Mouse (Mus musculus) intestine, postnatal 0 days (tissue): Measurements from ENCODE around the gene Cog7. TPM values are rescaled to one million over a fixed set of nuclear protein-coding genes. Genes with fewer than 3 reads are reported as not detected.

ENCODE experiments used
- ATAC-seq: fragments of 200-750 bp; cut with Nextera tagmentation; 2 replicates; pipeline ENCODE4 v1.8.0; 2017; ENCODE audit warnings: mild to moderate bottlenecking, moderate TSS enrichment, moderate library complexity
- H3K27ac ChIP-seq: fragments of 300-500 bp; sonication (generic); 2 replicates; pipeline ENCODE4 v1.5.1; 2014; ENCODE audit warnings: mild to moderate bottlenecking, low read depth, low read length, moderate library complexity
- H3K27me3 ChIP-seq: fragments of 300-500 bp; sonication (generic); replicated peaks from 2 replicates; pipeline ENCODE4 v1.6.1; 2014; ENCODE audit warnings: low read length, mixed read lengths; ENCODE audit not compliant: control insufficient read depth, insufficient read depth
- H3K36me3 ChIP-seq: fragments of 300-500 bp; sonication (generic); 2 replicates; pipeline ENCODE4 v1.6.1; 2014; ENCODE audit warnings: mild to moderate bottlenecking, moderate library complexity; ENCODE audit not compliant: control insufficient read depth, insufficient read depth
- H3K4me1 ChIP-seq: fragments of 300-500 bp; sonication (generic); replicated peaks from 2 replicates; pipeline ENCODE4 v1.6.1; 2014; ENCODE audit warnings: antibody characterized with exemption, low read length, mixed read lengths; ENCODE audit not compliant: control insufficient read depth, insufficient read depth
- H3K4me2 ChIP-seq: fragments of 300-500 bp; sonication (generic); replicated peaks from 2 replicates; pipeline ENCODE4 v1.6.1; 2014; ENCODE audit warnings: low read depth, mild to moderate bottlenecking, moderate library complexity
- H3K4me3 ChIP-seq: fragments of 300-500 bp; sonication (generic); 2 replicates; pipeline ENCODE4 v1.5.1; 2014; ENCODE audit warnings: low read depth, low read length
- H3K9ac ChIP-seq: fragments of 300-500 bp; sonication (generic); 2 replicates; pipeline ENCODE4 v1.6.1; 2014; ENCODE audit warnings: mild to moderate bottlenecking, low read depth, low read length
- H3K9me3 ChIP-seq: fragments of 300-500 bp; sonication (generic); 2 replicates; pipeline ENCODE4 v1.6.1; 2016; ENCODE audit warnings: mixed run types; ENCODE audit not compliant: control insufficient read depth
- CTCF ChIP-seq: sonication (generic); IDR thresholded peaks from 2 replicates; pipeline ENCODE4 v1.5.1; 2016; ENCODE audit warnings: low read depth, mild to moderate bottlenecking, control low read depth, antibody characterized with exemption, moderate library complexity
- WGBS: fragments of 180-500 bp; shearing (Covaris S2); extraction: QIAGEN DNeasy Blood & Tissue Kit; methylation state at CpG from one replicate; pipeline ENCODE4 v1.1.7; 2014; 5-methylcytosine and 5-hydroxymethylcytosine counted together
- polyA plus RNA-seq: library from polyadenylated mRNA; unstranded; fragments of >200 nt; fragmentation: Nextera tagmentation; extraction: Ambion mirVana; gene quantifications from 2 replicates; pipeline ENCODE4 v1.2.1, GENCODE M21; 2015

The Cog7 gene
- polyA plus RNA-seq, 1 experiment from 2014 or later: 6.3 TPM

GRCm38 (mm10) chr7:121961913-121962570 is 19.5 kb downstream of the Cog7 start:
- WGBS: 85% methylated on average over 7 of the region's 7 CpGs
- Histone ChIP-seq H3K36me3 (peaks cover 28% of the 10 kb centered on the region), H3K4me3 (no peak overlapping the region), H3K4me1 (no peaks in the 10 kb centered on the region), H3K9me3 (no peaks in the 10 kb centered on the region), H3K27me3 (no peaks in the 10 kb centered on the region), H3K9ac (no peak overlapping the region), H3K27ac (no peak overlapping the region), H3K4me2 (no peak overlapping the region)
- TF ChIP-seq CTCF: no peak
- no peak for ATAC-seq

DNA sequence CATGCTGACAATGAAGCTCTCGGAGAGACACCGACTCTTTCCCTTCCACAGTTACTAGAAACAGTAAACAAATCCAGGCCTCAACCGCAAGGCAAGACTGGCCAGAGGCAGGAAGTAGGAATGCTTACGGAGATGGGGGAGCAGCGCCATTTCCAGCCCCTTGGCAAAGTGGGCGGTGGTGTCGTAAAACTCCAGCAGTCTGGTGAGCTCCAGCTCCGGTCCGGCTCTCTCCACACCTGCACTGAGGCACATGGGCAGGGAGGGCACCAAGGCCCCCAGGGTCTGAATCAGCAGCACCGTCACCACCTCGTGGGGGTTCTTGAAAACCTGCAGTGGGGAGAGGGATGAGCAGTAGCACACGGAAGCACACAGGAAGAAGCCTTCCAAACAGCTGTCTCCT is 25.7 kb downstream of the Cog7 start:
- H3K4me1 ChIP-seq: no peaks in the 10 kb centered on the region
- H3K9ac ChIP-seq: no peak overlapping the region
- H3K36me3 ChIP-seq: peaks cover 23% of the 10 kb centered on the region; the same call in 1 of the 2 replicates
- H3K27me3 ChIP-seq: no peaks in the 10 kb centered on the region
- no peaks in the 10 kb centered on the region for H3K9me3 ChIP-seq
- no peak for TF ChIP-seq CTCF
- 0 out of 2 replicates have a peak, but pooled peaks have one; percentile 22 for ATAC-seq
- WGBS: 46% methylated on average over 12 of the region's 12 CpGs
- no peak overlapping the region for H3K4me2 ChIP-seq
- no peak overlapping the region; the same call in 1 of the 2 replicates for H3K27ac ChIP-seq
- no peak overlapping the region for H3K4me3 ChIP-seq

DNA sequence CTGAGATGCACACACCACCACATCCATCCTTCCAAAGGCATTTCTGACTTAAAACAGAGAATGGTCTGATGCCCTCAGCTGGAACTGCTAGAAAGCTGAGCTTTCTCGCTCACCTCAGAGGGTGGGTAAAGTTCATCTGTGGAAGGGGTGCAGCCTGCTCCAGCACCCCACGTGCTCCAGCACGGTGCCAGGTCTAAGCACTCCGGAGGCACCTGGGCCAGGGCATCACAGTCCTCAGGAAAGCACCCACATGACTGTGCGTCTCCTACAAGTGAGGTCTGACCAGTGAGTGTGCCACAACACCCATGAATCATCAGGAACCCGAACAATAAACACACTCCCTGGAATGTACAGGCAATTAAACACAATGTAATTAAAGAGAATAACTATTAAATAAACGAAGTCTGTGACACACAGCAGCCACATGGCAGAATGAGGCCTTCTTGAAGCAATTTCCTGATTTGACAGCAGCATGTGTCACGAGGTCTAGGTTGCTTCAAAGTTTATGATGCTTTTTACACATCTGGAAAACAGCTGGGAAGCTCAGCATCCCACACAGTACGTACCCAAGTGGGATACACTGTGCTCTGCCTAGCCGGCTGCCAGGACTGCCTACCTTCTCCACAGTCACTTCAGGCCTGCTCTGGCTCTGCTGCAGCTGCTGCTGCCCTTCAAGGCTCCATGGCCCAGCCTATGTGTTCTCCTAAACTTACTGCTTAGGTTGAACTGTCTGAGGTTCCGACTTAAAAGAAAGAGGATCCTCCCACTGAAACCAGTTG is 26.4 kb downstream of the Cog7 start:
- Histone ChIP-seq H3K9ac (no peak overlapping the region), H3K27ac (no peak overlapping the region), H3K9me3 (no peaks in the 10 kb centered on the region), H3K4me2 (no peak overlapping the region), H3K4me1 (no peaks in the 10 kb centered on the region), H3K27me3 (no peaks in the 10 kb centered on the region), H3K36me3 (peaks cover 26% of the 10 kb centered on the region), H3K4me3 (no peak overlapping the region)
- no peak for TF ChIP-seq CTCF
- ATAC-seq: no peak
- 70% methylated on average over 11 of the region's 11 CpGs for WGBS

DNA sequence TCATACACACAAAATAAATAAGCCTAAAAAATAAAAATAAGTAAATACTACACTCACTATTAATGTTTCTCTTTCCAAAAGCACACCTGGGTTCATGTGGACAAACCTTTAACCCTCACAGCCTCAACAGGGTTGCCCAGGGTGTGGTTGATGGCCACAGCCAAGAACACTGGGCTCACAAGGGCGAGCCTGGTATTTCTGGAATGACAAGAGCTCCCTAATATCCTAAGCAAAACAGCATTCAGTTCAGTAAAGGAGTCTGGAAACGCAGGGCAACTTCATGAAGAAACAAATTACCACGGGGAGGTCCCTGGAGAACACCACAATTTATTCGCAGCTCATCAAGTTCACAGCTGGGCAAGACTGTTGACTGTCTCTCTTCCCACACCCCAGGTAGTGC is 34.0 kb downstream of the Cog7 start:
- Histone ChIP-seq H3K27ac (no peak overlapping the region), H3K36me3 (peaks cover 26% of the 10 kb centered on the region), H3K4me2 (no peak overlapping the region), H3K4me3 (no peak overlapping the region), H3K9me3 (no peaks in the 10 kb centered on the region), H3K27me3 (no peaks in the 10 kb centered on the region), H3K4me1 (no peaks in the 10 kb centered on the region), H3K9ac (no peak overlapping the region)
- 68% methylated on average over 4 of the region's 4 CpGs for WGBS
- no peak for ATAC-seq
- TF ChIP-seq CTCF: no peak

GRCm38 (mm10) chr7:121946196-121946595 is 35.3 kb downstream of the Cog7 start:
- no peak for TF ChIP-seq CTCF
- H3K9me3 ChIP-seq: no peaks in the 10 kb centered on the region
- no peak overlapping the region for H3K4me2 ChIP-seq
- no peak overlapping the region for H3K4me3 ChIP-seq
- no peak for ATAC-seq
- H3K36me3 ChIP-seq: peaks cover 26% of the 10 kb centered on the region
- no peak overlapping the region for H3K9ac ChIP-seq
- no peaks in the 10 kb centered on the region for H3K4me1 ChIP-seq
- H3K27me3 ChIP-seq: no peaks in the 10 kb centered on the region
- 86% methylated on average over 5 of the region's 5 CpGs for WGBS
- no peak overlapping the region for H3K27ac ChIP-seq

DNA sequence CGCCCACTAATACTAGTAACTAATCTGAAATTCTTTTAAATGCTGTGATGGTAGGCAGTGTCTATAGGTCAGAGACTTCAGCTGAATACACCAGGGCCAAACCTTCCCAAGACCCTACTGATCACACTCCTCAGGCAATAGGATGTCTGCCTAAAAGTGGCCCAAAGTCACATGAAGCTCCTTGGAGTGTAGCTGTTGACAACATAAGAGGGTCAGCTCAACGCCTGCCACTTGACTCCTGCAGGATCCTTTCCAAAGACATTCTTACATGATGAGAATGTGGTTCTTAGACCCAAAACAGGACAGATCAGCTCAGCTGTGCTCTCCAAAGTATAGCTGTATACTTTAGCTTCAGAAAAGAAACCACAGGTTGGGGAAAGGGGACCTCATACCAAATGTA is 39.1 kb downstream of the Cog7 start:
- H3K9ac ChIP-seq: no peak overlapping the region
- WGBS: 81% methylated on average over 2 of the region's 2 CpGs
- no peak overlapping the region for H3K27ac ChIP-seq

More for the DNA sequence above, 39.1 kb downstream of the Cog7 start:
- Histone ChIP-seq H3K4me3 (no peak overlapping the region), H3K4me2 (no peak overlapping the region), H3K9me3 (no peaks in the 10 kb centered on the region), H3K4me1 (no peaks in the 10 kb centered on the region), H3K27me3 (no peaks in the 10 kb centered on the region), H3K36me3 (peaks cover 9% of the 10 kb centered on the region; the same call in 1 of the 2 replicates)
- no peak for ATAC-seq
- no peak for TF ChIP-seq CTCF
